Mouse (Mus musculus) yolk sac, embryonic 10.5 days (tissue): ENCODE data around the gene Ttc3.
"Not testable (repeated sequence)": the region's sequence is repeated elsewhere in the genome, so short reads cannot be mapped to it uniquely, and the experiment has no call there.

Experiments
- DNase-seq: peaks from one replicate; pipeline ENCODE4 v3.0.0-alpha.2; 2017; ENCODE audit warnings: low spot score

Ttc3 gene

GRCm38 (mm10) chr16:94370173-94370914 lies at the start of gene Ttc3:
Gene Ttc3, plus strand, starts transcription at chr16:94370618.
- peak; percentile 93 for DNase-seq

- no peak for DNase-seq
These were observed 46.7 kb upstream of the Ttc3 start for GRCm38 (mm10) chr16:94323681-94324080.

- DNase-seq, result no peak
These were observed 44.4 kb upstream of the Ttc3 start for GRCm38 (mm10) chr16:94326008-94326407.

GRCm38 (mm10) chr16:94327781-94328711 lies 42.4 kb upstream of the Ttc3 start, which contains the start of gene Ripply3:
Gene Ripply3, plus strand, starts transcription at chr16:94328420.
- DNase-seq, result peak; percentile 66

GRCm38 (mm10) chr16:94328881-94329867 lies 41.2 kb upstream of the Ttc3 start:
- DNase-seq, result no peak

GRCm38 (mm10) chr16:94330429-94330828 lies 40.0 kb upstream of the Ttc3 start:
- no peak for DNase-seq

- DNase-seq, result no peak
These were observed 39.1 kb upstream of the Ttc3 start for GRCm38 (mm10) chr16:94331233-94331885.

GRCm38 (mm10) chr16:94331886-94332252 lies 38.5 kb upstream of the Ttc3 start:
- peak; percentile 45 for DNase-seq

- no peak for DNase-seq
These were observed 34.8 kb upstream of the Ttc3 start for GRCm38 (mm10) chr16:94335656-94336055.

GRCm38 (mm10) chr16:94339164-94340160 lies 31.0 kb upstream of the Ttc3 start:
- DNase-seq, result not testable (repeated sequence)

GRCm38 (mm10) chr16:94345733-94346132 lies 24.7 kb upstream of the Ttc3 start:
- no peak for DNase-seq

- DNase-seq, result no peak
These were observed 23.2 kb upstream of the Ttc3 start for GRCm38 (mm10) chr16:94347080-94347731.

GRCm38 (mm10) chr16:94348779-94349178 lies 21.6 kb upstream of the Ttc3 start:
- no peak for DNase-seq

GRCm38 (mm10) chr16:94349588-94350286 lies 20.7 kb upstream of the Ttc3 start:
- DNase-seq, result no peak

GRCm38 (mm10) chr16:94350287-94350677 lies 20.1 kb upstream of the Ttc3 start:
- DNase-seq, result no peak

GRCm38 (mm10) chr16:94354450-94354849 lies 16.0 kb upstream of the Ttc3 start:
- no peak for DNase-seq

GRCm38 (mm10) chr16:94356046-94356445 lies 14.4 kb upstream of the Ttc3 start:
- no peak for DNase-seq

GRCm38 (mm10) chr16:94356776-94357494 lies 13.5 kb upstream of the Ttc3 start:
- DNase-seq, result no peak
